Mouse (Mus musculus) layer of hippocampus, adult 11-12 months (tissue): ENCODE data around the gene Luc7l3.

Experiments
- DNase-seq: peaks from one replicate; pipeline ENCODE4 v3.0.0; 2022; ENCODE audit warnings: low spot score

Luc7l3 gene

GRCm38 (mm10) chr11:94259814-94260213 is 62.0 kb downstream of the Luc7l3 start:
- DNase-seq, result no peak

- DNase-seq, result no peak
Measured at GRCm38 (mm10) chr11:94257987-94258386, 63.8 kb downstream of the Luc7l3 start.

GRCm38 (mm10) chr11:94255733-94256132 is 66.1 kb downstream of the Luc7l3 start:
- no peak for DNase-seq

- no peak for DNase-seq
Measured at GRCm38 (mm10) chr11:94253691-94254090, 68.1 kb downstream of the Luc7l3 start.

GRCm38 (mm10) chr11:94253156-94253555 is 68.6 kb downstream of the Luc7l3 start:
- DNase-seq, result no peak

- DNase-seq, result no peak
Measured at GRCm38 (mm10) chr11:94246789-94247061, 75.1 kb downstream of the Luc7l3 start.

GRCm38 (mm10) chr11:94245955-94246788 is 75.6 kb downstream of the Luc7l3 start, which contains the start of gene Wfikkn2:
Gene Wfikkn2 (minus strand): TSS chr11:94246005.
- DNase-seq, result no peak

GRCm38 (mm10) chr11:94244385-94244784 is 77.4 kb downstream of the Luc7l3 start:
- DNase-seq, result no peak

GRCm38 (mm10) chr11:94243422-94244180 is 78.2 kb downstream of the Luc7l3 start:
- DNase-seq, result no peak

- DNase-seq, result no peak
Measured at GRCm38 (mm10) chr11:94242760-94243421, 78.9 kb downstream of the Luc7l3 start.

- no peak for DNase-seq
Measured at GRCm38 (mm10) chr11:94239706-94240105, 82.1 kb downstream of the Luc7l3 start.

- DNase-seq, result no peak
Measured at GRCm38 (mm10) chr11:94238786-94239185, 83.0 kb downstream of the Luc7l3 start.
